ENCODE assay signal across 8 mouse cellular contexts in genomic region chr3:133545304-133545666, GRCm38 (mm10). TPM values are rescaled to one million over a fixed set of nuclear protein-coding genes. Genes with fewer than 3 reads are reported as not detected.
A peak's percentile ranks its signal among the peaks of the same experiment; 100 is the strongest.
DNase-seq lines count a peak whose midpoint lies in the region; ATAC-seq and TF ChIP-seq lines count a peak whose summit lies in the region.

No protein-coding gene starts in this region.

- no peaks in the 10 kb centered on the region for H3K9me3 ChIP-seq in embryonic facial prominence, embryonic 14.5 days (ENCODE audit: control insufficient read depth, low read length)
- H3K9me3 ChIP-seq in intestine, embryonic 15.5 days, result no peaks in the 10 kb centered on the region

- H3ac ChIP-seq in myocyte (ENCODE audit: control insufficient read depth, insufficient read length), result peak overlapping the region; percentile 99

- TF ChIP-seq POLR2A in liver, adult 2 months (IDR thresholded peaks at IDR 0.05; ENCODE audit: extremely low read depth, insufficient read depth, low read length), result no peak
- TF ChIP-seq POLR2A in myocyte (IDR thresholded peaks at IDR 0.05; ENCODE audit: insufficient read length, low read depth), result no peak

- peaks cover 6% of the 10 kb centered on the region; the same call in 1 of the 2 replicates for H3K79me2 ChIP-seq in liver, adult 2 months (ENCODE audit: control insufficient read depth, insufficient read depth, low read length)
- H3K79me2 ChIP-seq in myocyte (ENCODE audit: control insufficient read depth, insufficient read depth), result peaks cover 33% of the 10 kb centered on the region

- peak overlapping the region; percentile 63 for H3K4me2 ChIP-seq in embryonic facial prominence, embryonic 14.5 days (ENCODE audit: low read depth, low read length)
- H3K4me2 ChIP-seq in intestine, embryonic 15.5 days (replicated peaks), result peak overlapping the region; percentile 81
- H3K4me2 ChIP-seq in myocyte (ENCODE audit: low read depth), result peak overlapping the region; percentile 63

- no peak overlapping the region for H3K9ac ChIP-seq in liver, adult 2 months (ENCODE audit: low read depth, low read length)
- H3K9ac ChIP-seq in embryonic facial prominence, embryonic 14.5 days (ENCODE audit: low read depth, low read length), result peak overlapping the region; percentile 87
- H3K9ac ChIP-seq in intestine, embryonic 15.5 days, result peak overlapping the region; percentile 87

- WGBS in liver, adult 2 months, result 21% methylated on average over 6 of the region's 6 CpGs
- 11% methylated on average over 6 of the region's 6 CpGs for WGBS in embryonic facial prominence, embryonic 14.5 days
- WGBS in intestine, embryonic 15.5 days, result 17% methylated on average over 6 of the region's 6 CpGs

- peak overlapping the region; percentile 81 for H3K4me3 ChIP-seq in liver, adult 2 months (ENCODE audit: insufficient read depth, low read depth, low read length)
- peak overlapping the region; percentile 73 for H3K4me3 ChIP-seq in embryonic facial prominence, embryonic 14.5 days (ENCODE audit: low read depth, low read length)
- peak overlapping the region; percentile 81 for H3K4me3 ChIP-seq in intestine, embryonic 15.5 days (replicated peaks)
- peak overlapping the region; percentile 97 for H3K4me3 ChIP-seq in myocyte

- H3K27ac ChIP-seq in liver, adult 2 months (replicated peaks; ENCODE audit: insufficient read depth, low read depth, low read length), result peak overlapping the region; percentile 43
- peak overlapping the region; percentile 97 for H3K27ac ChIP-seq in embryonic facial prominence, embryonic 14.5 days (replicated peaks; ENCODE audit: low read depth, low read length)
- peak overlapping the region; percentile 98 for H3K27ac ChIP-seq in intestine, embryonic 15.5 days

- no peak for DNase-seq in liver, adult 2 months (ENCODE audit: extremely low read depth, low read depth, low spot score)
- DNase-seq in liver, result no peak
- DNase-seq in embryonic facial prominence, embryonic 14.5 days (ENCODE audit: low spot score), result no peak
- no peak for DNase-seq in urinary bladder, postnatal 36 days (ENCODE audit: low spot score in 2 of 2)
- no peak for DNase-seq in right cerebral cortex, postnatal 10 days (ENCODE audit: low spot score in 2 of 2)

- no peaks in the 10 kb centered on the region for H3K27me3 ChIP-seq in liver, adult 2 months (ENCODE audit: control insufficient read depth, insufficient read depth, low read length)
- no peaks in the 10 kb centered on the region for H3K27me3 ChIP-seq in embryonic facial prominence, embryonic 14.5 days (replicated peaks; ENCODE audit: control insufficient read depth, insufficient read depth, low read length)
- no peaks in the 10 kb centered on the region for H3K27me3 ChIP-seq in intestine, embryonic 15.5 days (replicated peaks)
- H3K27me3 ChIP-seq in myocyte (ENCODE audit: control insufficient read depth, insufficient read depth, insufficient read length), result no peaks in the 10 kb centered on the region

- no peaks in the 10 kb centered on the region for H3K36me3 ChIP-seq in liver, adult 2 months (ENCODE audit: control insufficient read depth, insufficient read depth, low read length)
- H3K36me3 ChIP-seq in embryonic facial prominence, embryonic 14.5 days (ENCODE audit: control insufficient read depth, insufficient read depth, low read length), result no peaks in the 10 kb centered on the region
- no peaks in the 10 kb centered on the region for H3K36me3 ChIP-seq in intestine, embryonic 15.5 days
- H3K36me3 ChIP-seq in myocyte (ENCODE audit: control insufficient read depth, insufficient read depth), result no peaks in the 10 kb centered on the region

- TF ChIP-seq CTCF in liver, adult 2 months (IDR thresholded peaks at IDR 0.05; ENCODE audit: low read depth, low read length), result no peak

- no peak for ATAC-seq in embryonic facial prominence, embryonic 14.5 days (ENCODE audit: low read depth)
- no peak for ATAC-seq in intestine, embryonic 15.5 days
- no peak for ATAC-seq in frontal cortex, adult (ENCODE audit: low TSS enrichment)

- H3K4me1 ChIP-seq in liver, adult 2 months (ENCODE audit: control insufficient read depth, insufficient read depth, low read length), result peaks cover 6% of the 10 kb centered on the region
- H3K4me1 ChIP-seq in embryonic facial prominence, embryonic 14.5 days (ENCODE audit: control insufficient read depth, insufficient read depth, low read length), result peaks cover 10% of the 10 kb centered on the region
- H3K4me1 ChIP-seq in intestine, embryonic 15.5 days (replicated peaks), result no peaks in the 10 kb centered on the region

TF ChIP-seq in myocyte, 11 proteins besides CTCF, POLR2A, EP300 and RAD21:
- TF ChIP-seq CEBPB (IDR thresholded peaks at IDR 0.05; ENCODE audit: insufficient read depth, poor library complexity, severe bottlenecking) (no peak), MYOG (IDR thresholded peaks at IDR 0.05; ENCODE audit: control insufficient read depth in 1 of 3, insufficient read depth in 1 of 3, insufficient read length in 2 of 3, low read depth in 2 of 3) (no peak), TCF12 (IDR thresholded peaks at IDR 0.05; ENCODE audit: insufficient read depth, poor library complexity, severe bottlenecking) (no peak), SRF (IDR thresholded peaks at IDR 0.05; ENCODE audit: control insufficient read depth, insufficient read length, low read depth) (no peak)

RNA-seq across cellular contexts. Expression of gene Tet2, which starts 0.3 kb away (rescaled TPM):
- 12.1 and 12.3 TPM in 2 replicates for total RNA-seq in liver, adult 2 months (2014; rRNA removed)
- 5.8 and 8.2 TPM in 2 replicates for polyA plus RNA-seq in liver, adult 2 months (2012; rRNA removed)
- polyA plus RNA-seq in embryonic facial prominence, embryonic 14.5 days (2014; fragmentation: Nextera tagmentation; extraction: Ambion mirVana), result 15.4 and 16.3 TPM in 2 replicates
- 13.6 and 15.0 TPM in 2 replicates for polyA plus RNA-seq in intestine, embryonic 15.5 days (2015; fragmentation: Nextera tagmentation; extraction: Ambion mirVana)
- polyA plus RNA-seq in myocyte (2012; fragmentation: generic; extraction: Trizol), result 2.9 TPM

Comparison
In these comparisons a context has a peak if more than half of its experiments do, and no peak if none do; other contexts are left out.
1. H3K27ac ChIP-seq: peak in every context shown above with its lines; median percentile 98 in intestine, embryonic 15.5 days; 97 in embryonic facial prominence, embryonic 14.5 days; 43 in liver, adult 2 months.